In genomic region chr17:35920862-35921562, GRCm38 (mm10) we compare ENCODE assay signal across 8 mouse cellular contexts. TPM values are rescaled to one million over a fixed set of nuclear protein-coding genes. Genes with fewer than 3 reads are reported as not detected.
DNase-seq lines count a peak whose midpoint lies in the region; ATAC-seq lines count a peak whose summit lies in the region.

No protein-coding gene starts in this region.

- no peak overlapping the region for H3K9ac ChIP-seq in hindbrain, embryonic 15.5 days
- H3K9ac ChIP-seq in lung, embryonic 15.5 days: no peak overlapping the region
- no peak overlapping the region for H3K9ac ChIP-seq in stomach, embryonic 14.5 days (replicated peaks; ENCODE audit: low read depth, low read length)

- no peak for ATAC-seq in hindbrain, embryonic 15.5 days (ENCODE audit: low FRiP score, low read depth)
- ATAC-seq in lung, embryonic 15.5 days (ENCODE audit: borderline replicate concordance, extremely low read depth, low FRiP score, low TSS enrichment): no peak
- no peak for ATAC-seq in stomach, embryonic 14.5 days (ENCODE audit: insufficient number of reproducible peaks, insufficient read depth, low FRiP score, low read depth)

- WGBS in hindbrain, embryonic 15.5 days: 69% methylated on average over 5 of the region's 5 CpGs
- 62% methylated on average over 5 of the region's 5 CpGs for WGBS in lung, embryonic 15.5 days
- 66% methylated on average over 5 of the region's 5 CpGs for whole genome bisulfite sequencing in stomach, embryonic 14.5 days

- H3K4me3 ChIP-seq in hindbrain, embryonic 15.5 days: no peak overlapping the region
- H3K4me3 ChIP-seq in lung, embryonic 15.5 days: no peak overlapping the region
- H3K4me3 ChIP-seq in stomach, embryonic 14.5 days (ENCODE audit: low read depth, low read length): no peak overlapping the region

- peak overlapping the region; percentile 98 for H3K27ac ChIP-seq in hindbrain, embryonic 15.5 days (replicated peaks)
- peak overlapping the region; percentile 98 for H3K27ac ChIP-seq in lung, embryonic 15.5 days
- H3K27ac ChIP-seq in stomach, embryonic 14.5 days (ENCODE audit: low read length): peak overlapping the region; percentile 10; the same call in 1 of the 2 replicates

- peaks cover 35% of the 10 kb centered on the region for H3K4me1 ChIP-seq in hindbrain, embryonic 15.5 days (replicated peaks)
- peaks cover 30% of the 10 kb centered on the region for H3K4me1 ChIP-seq in lung, embryonic 15.5 days
- H3K4me1 ChIP-seq in stomach, embryonic 14.5 days (ENCODE audit: control insufficient read depth, insufficient read depth, low read length): peaks cover 16% of the 10 kb centered on the region; the same call in 1 of the 2 replicates

- peaks cover 25% of the 10 kb centered on the region for H3K36me3 ChIP-seq in hindbrain, embryonic 15.5 days
- H3K36me3 ChIP-seq in lung, embryonic 15.5 days: peaks cover 48% of the 10 kb centered on the region
- H3K36me3 ChIP-seq in stomach, embryonic 14.5 days (ENCODE audit: control insufficient read depth, insufficient read depth, low read length): peaks cover 31% of the 10 kb centered on the region

- peak overlapping the region; percentile 78 for H3K4me2 ChIP-seq in hindbrain, embryonic 15.5 days
- H3K4me2 ChIP-seq in lung, embryonic 15.5 days: no peak overlapping the region; the same call in 1 of the 2 replicates
- no peak overlapping the region for H3K4me2 ChIP-seq in stomach, embryonic 14.5 days (replicated peaks; ENCODE audit: low read depth, low read length)

- peak; percentile 50 for DNase-seq in adrenal gland, postnatal 10 days
- DNase-seq in adrenal gland, adult 8-10 months: no peak
- DNase-seq in thymus, postnatal 0 days (ENCODE audit: low spot score): peak; percentile 46
- no peak for DNase-seq in thymus, adult 18-20 months
- DNase-seq in gastrocnemius, postnatal 4 days (ENCODE audit: low spot score in 2 of 2): no peak

- no peaks in the 10 kb centered on the region for H3K9me3 ChIP-seq in hindbrain, embryonic 15.5 days
- H3K9me3 ChIP-seq in lung, embryonic 15.5 days: no peaks in the 10 kb centered on the region
- H3K9me3 ChIP-seq in stomach, embryonic 14.5 days (ENCODE audit: control insufficient read depth, low read depth, low read length): no peaks in the 10 kb centered on the region

- H3K27me3 ChIP-seq in hindbrain, embryonic 15.5 days: no peaks in the 10 kb centered on the region
- H3K27me3 ChIP-seq in lung, embryonic 15.5 days: no peaks in the 10 kb centered on the region
- no peaks in the 10 kb centered on the region for H3K27me3 ChIP-seq in stomach, embryonic 14.5 days (ENCODE audit: control insufficient read depth, insufficient read depth, low read length)

RNA-seq across cellular contexts. Expression of gene Ppp1r10, which starts 4.8 kb away (rescaled TPM):
- 10 to 100 TPM; 78.7 to 83.1 TPM for total RNA-seq in adrenal gland, postnatal 10 days (2021)
- 100 to 1,000 TPM in 1 of 4 experiments, 10 to 100 TPM in 3; 65.5 to 105 (median 89.6) TPM for total RNA-seq in adrenal gland, adult 8-10 months (2022)
- 35.6 and 36.0 TPM in 2 replicates for polyA plus RNA-seq in thymus, postnatal 0 days (2015; fragmentation: Nextera tagmentation; extraction: Ambion mirVana)
- polyA plus RNA-seq in hindbrain, embryonic 15.5 days (2015; fragmentation: Nextera tagmentation; extraction: Ambion mirVana): 41.1 and 43.0 TPM in 2 replicates
- polyA plus RNA-seq in lung, embryonic 15.5 days (2015; fragmentation: Nextera tagmentation; extraction: Ambion mirVana): 35.9 and 38.2 TPM in 2 replicates
- 32.6 and 35.4 TPM in 2 replicates for polyA plus RNA-seq in stomach, embryonic 14.5 days (2014; fragmentation: Nextera tagmentation; extraction: Ambion mirVana)
- 10 to 100 TPM; 44.6 to 52.8 TPM for total RNA-seq in gastrocnemius, postnatal 4 days (2021)

RNA-seq across cellular contexts. Expression of gene Mrps18b, which starts 4.8 kb away (rescaled TPM):
- 100 to 1,000 TPM; 101 to 104 TPM for total RNA-seq in adrenal gland, postnatal 10 days (2021)
- 100 to 1,000 TPM in 2 of 4 experiments, 10 to 100 TPM in 2; 81.7 to 102 (median 99.4) TPM for total RNA-seq in adrenal gland, adult 8-10 months (2022)
- 91.1 and 93.5 TPM in 2 replicates for polyA plus RNA-seq in thymus, postnatal 0 days (2015; fragmentation: Nextera tagmentation; extraction: Ambion mirVana)
- 57.0 and 59.1 TPM in 2 replicates for polyA plus RNA-seq in hindbrain, embryonic 15.5 days (2015; fragmentation: Nextera tagmentation; extraction: Ambion mirVana)
- 73.9 and 77.5 TPM in 2 replicates for polyA plus RNA-seq in lung, embryonic 15.5 days (2015; fragmentation: Nextera tagmentation; extraction: Ambion mirVana)
- polyA plus RNA-seq in stomach, embryonic 14.5 days (2014; fragmentation: Nextera tagmentation; extraction: Ambion mirVana): 72.2 and 83.6 TPM in 2 replicates
- 10 to 100 TPM; 40.5 to 46.8 TPM for total RNA-seq in gastrocnemius, postnatal 4 days (2021)

RNA-seq across cellular contexts. Expression of gene Atat1, which starts 11.1 kb away (rescaled TPM):
- total RNA-seq in adrenal gland, postnatal 10 days (2021): 10 to 100 TPM; 15.9 to 28.7 TPM
- total RNA-seq in adrenal gland, adult 8-10 months (2022): 10 to 100 TPM; 34.8 to 61.0 (median 44.9) TPM
- 16.4 and 17.5 TPM in 2 replicates for polyA plus RNA-seq in thymus, postnatal 0 days (2015; fragmentation: Nextera tagmentation; extraction: Ambion mirVana)
- 343 and 422 TPM in 2 replicates for polyA plus RNA-seq in hindbrain, embryonic 15.5 days (2015; fragmentation: Nextera tagmentation; extraction: Ambion mirVana)
- 58.3 and 63.6 TPM in 2 replicates for polyA plus RNA-seq in lung, embryonic 15.5 days (2015; fragmentation: Nextera tagmentation; extraction: Ambion mirVana)
- polyA plus RNA-seq in stomach, embryonic 14.5 days (2014; fragmentation: Nextera tagmentation; extraction: Ambion mirVana): 84.1 and 98.6 TPM in 2 replicates
- 10 to 100 TPM; 13.3 to 18.4 TPM for total RNA-seq in gastrocnemius, postnatal 4 days (2021)

RNA-seq across cellular contexts. Expression of gene 2310061I04Rik, which starts 23.8 kb away (rescaled TPM):
- total RNA-seq in adrenal gland, postnatal 10 days (2021): 10 to 100 TPM; 58.0 to 70.5 TPM
- total RNA-seq in adrenal gland, adult 8-10 months (2022): 10 to 100 TPM; 33.1 to 46.5 (median 40.3) TPM
- 24.5 and 27.1 TPM in 2 replicates for polyA plus RNA-seq in thymus, postnatal 0 days (2015; fragmentation: Nextera tagmentation; extraction: Ambion mirVana)
- polyA plus RNA-seq in hindbrain, embryonic 15.5 days (2015; fragmentation: Nextera tagmentation; extraction: Ambion mirVana): 63.7 and 68.6 TPM in 2 replicates
- 20.5 and 21.2 TPM in 2 replicates for polyA plus RNA-seq in lung, embryonic 15.5 days (2015; fragmentation: Nextera tagmentation; extraction: Ambion mirVana)
- 26.7 and 29.8 TPM in 2 replicates for polyA plus RNA-seq in stomach, embryonic 14.5 days (2014; fragmentation: Nextera tagmentation; extraction: Ambion mirVana)
- 10 to 100 TPM; 44.4 to 49.0 TPM for total RNA-seq in gastrocnemius, postnatal 4 days (2021)

RNA-seq across cellular contexts. Expression of gene Dhx16, which starts 41.4 kb away (rescaled TPM):
- 10 to 100 TPM; 36.8 to 38.0 TPM for total RNA-seq in adrenal gland, postnatal 10 days (2021)
- 10 to 100 TPM; 40.6 to 57.8 (median 52.0) TPM for total RNA-seq in adrenal gland, adult 8-10 months (2022)
- 48.9 and 50.6 TPM in 2 replicates for polyA plus RNA-seq in thymus, postnatal 0 days (2015; fragmentation: Nextera tagmentation; extraction: Ambion mirVana)
- 30.8 and 32.4 TPM in 2 replicates for polyA plus RNA-seq in hindbrain, embryonic 15.5 days (2015; fragmentation: Nextera tagmentation; extraction: Ambion mirVana)
- 42.0 and 42.1 TPM in 2 replicates for polyA plus RNA-seq in lung, embryonic 15.5 days (2015; fragmentation: Nextera tagmentation; extraction: Ambion mirVana)
- polyA plus RNA-seq in stomach, embryonic 14.5 days (2014; fragmentation: Nextera tagmentation; extraction: Ambion mirVana): 34.0 and 38.0 TPM in 2 replicates
- 10 to 100 TPM; 22.1 to 25.1 TPM for total RNA-seq in gastrocnemius, postnatal 4 days (2021)

Comparison
In these comparisons a context has a peak if more than half of its experiments do, and no peak if none do; other contexts are left out.
1. DNase-seq: peak in adrenal gland, postnatal 10 days (single experiment) and thymus, postnatal 0 days (single experiment); none in adrenal gland, adult 8-10 months (single experiment), thymus, adult 18-20 months (0 of 2) and gastrocnemius, postnatal 4 days (0 of 2).
2. H3K27ac ChIP-seq: peak in every context shown above with its lines; median percentile 98 in hindbrain, embryonic 15.5 days; 98 in lung, embryonic 15.5 days; 10 in stomach, embryonic 14.5 days.